Mouse (Mus musculus): ENCODE results near the gene Gucy2e. TPM values are rescaled to one million over a fixed set of nuclear protein-coding genes. Genes with fewer than 3 reads are reported as not detected.

Gucy2e gene
- total RNA-seq (2022), result not detected

GRCm38 (mm10) chr11:69236926-69237260 is at the start of gene Gucy2e:
Gene Gucy2e, minus strand, starts transcription at chr11:69237036.
- DNase-seq (ENCODE audit: low spot score in 2 of 2), result no peak

- DNase-seq (ENCODE audit: low spot score in 2 of 2), result no peak
Measured at GRCm38 (mm10) chr11:69277267-69277666, 40.4 kb upstream of the Gucy2e start.

DNA sequence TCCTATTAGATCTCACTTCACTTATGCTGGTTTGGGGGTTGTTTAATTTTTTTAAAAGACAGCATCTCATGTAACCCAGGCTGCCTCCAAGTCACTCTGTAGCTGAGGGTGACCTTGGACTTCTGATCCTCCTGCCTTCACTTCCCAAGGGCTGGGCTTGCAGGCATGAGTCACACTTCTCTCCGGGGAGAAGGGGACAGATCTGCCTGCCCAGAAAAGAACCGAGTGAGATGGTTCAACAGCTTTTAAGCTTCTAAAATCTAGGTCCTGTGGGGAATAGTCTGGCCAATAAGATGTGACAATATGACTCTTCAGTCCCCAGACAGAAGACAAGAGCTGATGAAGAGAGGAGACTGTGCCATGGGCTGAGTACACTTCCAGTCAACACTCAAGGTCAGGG is 39.2 kb upstream of the Gucy2e start:
- DNase-seq (ENCODE audit: low spot score in 2 of 2), result no peak

DNA sequence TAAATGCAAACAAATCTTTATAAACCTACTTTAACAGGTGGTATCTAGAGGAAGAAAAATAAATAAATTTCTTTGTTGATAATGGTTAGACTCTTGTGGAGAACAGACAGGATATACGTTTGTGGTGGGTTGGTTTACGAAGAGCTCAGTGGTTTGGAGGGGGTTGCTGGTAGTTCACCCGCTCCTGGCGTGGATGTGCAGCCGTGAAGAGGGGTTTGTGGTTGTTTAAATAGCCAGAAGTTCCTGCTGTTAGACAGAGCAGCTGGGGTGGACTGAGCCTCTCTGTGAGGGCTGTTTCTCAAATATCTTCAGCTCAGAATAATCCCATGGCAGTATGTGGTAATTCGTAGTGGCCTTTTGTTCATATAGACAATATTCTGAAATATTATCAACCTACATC is 38.8 kb upstream of the Gucy2e start:
- no peak for DNase-seq (ENCODE audit: low spot score in 2 of 2)

GRCm38 (mm10) chr11:69272122-69272740 is 35.4 kb upstream of the Gucy2e start:
- DNase-seq (ENCODE audit: low spot score in 2 of 2), result peak; percentile 50 to 54

- DNase-seq (ENCODE audit: low spot score in 2 of 2), result peak; percentile 32 to 49
Measured at GRCm38 (mm10) chr11:69269575-69269974, 32.7 kb upstream of the Gucy2e start.

DNA sequence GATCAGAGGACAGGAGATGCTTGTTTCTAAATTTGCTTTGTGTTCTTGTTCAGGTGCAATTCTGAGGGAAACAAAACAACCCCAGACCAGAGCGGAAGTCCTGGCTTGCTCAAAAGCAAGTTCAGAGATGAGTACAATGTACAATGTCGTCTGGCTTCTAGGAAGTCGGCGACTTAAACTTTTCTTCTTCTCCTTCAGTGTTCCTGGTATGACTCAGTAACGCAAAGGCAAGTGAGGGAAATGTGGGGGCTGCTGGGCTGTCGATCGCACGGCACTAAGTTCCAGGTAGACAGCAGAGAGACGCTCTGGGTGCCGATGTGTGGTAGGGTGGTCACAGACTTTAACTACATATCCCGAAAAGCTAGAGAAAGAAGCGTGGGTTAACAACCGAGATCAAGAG is 31.3 kb upstream of the Gucy2e start:
- no peak for DNase-seq (ENCODE audit: low spot score in 2 of 2)

DNA sequence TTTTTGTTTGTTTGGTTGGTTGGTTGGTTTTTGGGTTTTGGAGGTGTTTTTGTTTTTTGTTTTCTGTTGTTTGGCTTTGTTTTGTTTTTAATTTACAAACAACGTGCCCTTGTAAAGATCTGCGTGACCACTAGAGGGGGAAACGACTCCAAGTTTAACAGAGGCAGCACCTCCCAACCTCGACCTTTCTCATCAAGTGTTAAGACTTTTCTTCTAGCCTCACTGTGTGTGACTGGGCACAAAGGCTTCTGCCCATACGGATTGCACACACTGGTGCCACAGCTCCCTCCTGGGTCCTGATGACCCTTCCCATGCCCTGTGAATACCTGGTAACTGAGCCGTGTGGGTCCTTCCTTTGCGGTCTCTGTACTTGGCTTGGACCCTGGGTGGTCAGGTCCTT is 30.5 kb upstream of the Gucy2e start:
- peak in 1 of 2 experiments; percentile 1 for DNase-seq (ENCODE audit: low spot score in 2 of 2)

DNA sequence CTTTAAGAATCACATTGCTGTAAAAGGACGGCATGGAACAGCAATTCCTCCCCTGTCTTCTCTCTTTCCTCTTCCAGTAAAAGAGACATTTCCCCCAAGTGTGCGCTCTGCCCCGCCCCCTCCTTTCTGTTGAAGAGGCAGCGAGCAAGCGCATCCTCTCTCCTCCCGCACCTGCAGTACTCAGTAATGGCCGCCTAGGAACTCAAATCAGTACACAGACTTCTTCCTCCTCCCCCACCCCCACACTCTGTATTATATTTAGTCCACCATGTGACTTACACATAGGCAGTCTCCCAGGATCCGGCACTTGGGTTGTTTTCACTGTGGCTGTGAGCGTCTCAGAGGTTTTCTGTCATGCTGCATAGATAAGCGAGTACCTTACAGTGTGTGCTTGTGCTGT is 29.4 kb upstream of the Gucy2e start:
- peak; percentile 32 to 41 for DNase-seq (ENCODE audit: low spot score in 2 of 2)

DNA sequence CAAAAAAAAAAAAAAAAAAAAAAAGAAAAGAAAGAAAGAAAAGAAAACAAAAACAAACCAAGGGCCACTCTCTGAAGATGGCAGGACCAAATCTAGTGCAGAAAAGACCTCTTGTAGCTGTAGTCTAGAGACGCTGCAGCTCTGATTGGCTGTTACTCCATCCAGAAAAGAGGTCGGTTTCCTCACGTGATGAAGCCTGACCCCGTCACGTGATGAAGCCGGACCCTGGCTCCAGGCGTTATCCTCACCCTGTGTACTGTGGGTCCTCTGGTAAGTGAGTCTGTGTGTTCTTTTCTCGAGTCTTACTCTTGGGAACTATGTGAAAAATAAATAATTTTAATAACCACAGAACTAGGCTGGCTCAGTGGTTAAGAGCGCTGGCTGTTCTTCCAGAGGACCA is 28.6 kb upstream of the Gucy2e start:
- DNase-seq (ENCODE audit: low spot score in 2 of 2), result no peak

DNA sequence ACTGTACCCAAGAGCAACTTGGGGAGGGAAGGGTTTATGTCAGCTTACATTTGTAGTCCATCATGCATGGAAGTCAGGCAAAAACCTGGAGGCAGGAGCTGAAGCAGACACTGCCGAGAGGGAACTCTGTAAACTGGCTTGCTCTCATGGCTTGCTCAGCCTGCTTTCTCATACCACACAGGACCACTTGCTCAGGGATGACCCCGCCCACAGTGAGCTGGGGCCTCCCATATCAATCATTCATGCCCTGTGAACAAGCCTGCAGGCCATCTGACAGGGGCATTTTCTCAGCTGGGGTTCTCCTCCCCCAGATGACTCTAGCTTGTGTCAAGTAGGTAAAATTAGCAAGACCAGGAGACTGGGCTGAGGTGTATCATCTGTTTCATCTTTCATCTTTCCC is 27.4 kb upstream of the Gucy2e start:
- DNase-seq (ENCODE audit: low spot score in 2 of 2), result no peak

DNA sequence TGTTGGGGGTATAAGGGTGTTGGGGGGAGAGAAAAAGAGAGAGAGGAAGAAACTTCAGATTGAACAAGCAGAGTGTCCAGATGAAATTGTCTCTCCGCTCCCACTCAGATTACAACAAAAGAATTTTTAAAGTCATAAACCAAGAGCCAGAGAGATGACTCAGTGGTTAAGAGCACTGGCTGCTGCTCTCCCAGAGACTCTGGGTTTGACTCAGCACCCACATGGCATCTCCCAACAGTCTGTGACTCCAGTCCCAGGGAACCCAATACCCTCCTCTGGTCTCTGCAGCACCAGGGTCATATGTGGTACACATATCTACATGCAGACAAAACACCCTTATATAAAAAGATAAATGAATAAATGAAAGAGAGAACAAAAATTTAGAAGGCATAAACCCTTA is 23.3 kb upstream of the Gucy2e start:
- no peak for DNase-seq (ENCODE audit: low spot score in 2 of 2)

DNA sequence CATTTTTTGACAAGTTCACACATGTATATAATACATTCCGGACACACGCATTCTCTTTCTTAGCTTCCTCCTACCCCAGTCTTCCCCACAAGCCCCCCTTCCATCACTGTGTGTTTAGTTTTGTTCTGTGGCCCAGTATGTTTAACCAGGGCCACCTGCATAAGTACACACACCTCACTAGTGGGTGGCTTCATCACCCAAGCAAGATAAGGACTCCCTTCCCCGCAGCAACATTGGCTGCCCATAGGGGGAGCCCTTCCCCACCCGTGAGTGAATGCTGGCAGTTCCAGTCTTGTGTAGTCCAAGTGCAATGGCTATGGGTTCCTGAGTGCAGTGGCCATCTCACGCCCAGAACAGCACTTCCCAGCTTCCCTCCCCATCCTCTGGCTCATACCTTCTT is 21.5 kb upstream of the Gucy2e start:
- no peak for DNase-seq (ENCODE audit: low spot score in 2 of 2)

DNA sequence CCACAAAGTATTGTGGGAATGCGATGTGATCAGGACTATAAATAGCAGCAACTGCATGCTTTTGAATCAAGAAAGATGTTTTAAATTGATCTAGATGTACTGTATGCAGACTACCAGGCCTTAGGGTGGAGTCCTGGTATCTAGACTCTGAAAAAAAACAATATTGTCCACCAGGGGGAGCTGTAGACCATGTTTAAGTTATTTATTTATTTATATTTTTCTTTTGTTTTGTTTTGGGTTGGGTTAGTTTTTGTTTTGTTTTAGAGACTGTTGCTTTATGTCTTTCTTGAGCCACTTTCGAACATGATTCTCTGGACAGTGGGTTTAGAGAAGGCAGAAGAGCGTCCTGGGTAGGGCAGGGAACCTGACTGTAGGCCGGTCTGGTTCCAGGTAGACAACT is 21.0 kb upstream of the Gucy2e start:
- no peak for DNase-seq (ENCODE audit: low spot score in 2 of 2)

GRCm38 (mm10) chr11:69257072-69257471 is 20.2 kb upstream of the Gucy2e start:
- DNase-seq (ENCODE audit: low spot score in 2 of 2), result no peak

DNA sequence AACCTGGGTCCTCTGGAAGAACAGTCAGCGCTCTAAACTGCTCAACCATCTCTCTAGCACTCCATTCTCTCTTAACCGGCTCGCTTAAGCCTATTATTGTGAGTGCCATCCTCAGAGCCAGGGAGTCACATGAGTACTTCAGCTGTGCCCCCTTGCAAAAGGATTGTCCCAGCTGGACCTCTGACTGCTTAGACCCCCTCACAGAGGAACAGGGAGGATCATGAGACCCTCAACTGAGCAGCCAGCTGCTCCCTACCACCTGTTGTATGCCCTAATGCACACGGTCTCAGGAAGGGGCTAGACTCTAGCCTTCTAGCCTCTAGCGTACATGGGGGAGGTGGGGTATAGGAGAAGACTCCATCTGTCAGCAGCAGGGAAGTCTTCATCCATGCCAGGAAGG is 18.0 kb upstream of the Gucy2e start:
- DNase-seq (ENCODE audit: low spot score in 2 of 2), result no peak

GRCm38 (mm10) chr11:69253131-69253530 is 16.3 kb upstream of the Gucy2e start:
- DNase-seq (ENCODE audit: low spot score in 2 of 2), result no peak

DNA sequence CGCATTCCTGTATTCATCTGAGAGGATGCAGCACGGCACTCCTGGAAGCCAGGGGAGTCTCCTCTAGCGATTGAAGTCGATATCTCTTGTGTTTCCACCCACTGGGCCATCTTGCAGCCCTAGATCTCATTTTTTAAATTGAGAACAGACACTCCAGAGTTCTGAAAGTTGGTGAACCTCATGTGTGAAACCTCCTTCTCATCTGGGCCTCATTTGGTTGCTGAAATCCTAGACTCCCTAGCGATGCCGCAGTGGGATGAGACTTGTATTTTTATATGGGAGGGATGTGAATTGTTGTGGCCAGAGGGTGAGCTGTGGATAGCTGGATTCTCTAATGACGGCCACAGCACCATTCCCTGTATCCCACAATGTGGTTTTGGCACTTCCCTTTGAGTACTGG is 15.1 kb upstream of the Gucy2e start:
- DNase-seq (ENCODE audit: low spot score in 2 of 2), result no peak

GRCm38 (mm10) chr11:69251135-69251842 is 14.5 kb upstream of the Gucy2e start:
- no peak for DNase-seq (ENCODE audit: low spot score in 2 of 2)

DNA sequence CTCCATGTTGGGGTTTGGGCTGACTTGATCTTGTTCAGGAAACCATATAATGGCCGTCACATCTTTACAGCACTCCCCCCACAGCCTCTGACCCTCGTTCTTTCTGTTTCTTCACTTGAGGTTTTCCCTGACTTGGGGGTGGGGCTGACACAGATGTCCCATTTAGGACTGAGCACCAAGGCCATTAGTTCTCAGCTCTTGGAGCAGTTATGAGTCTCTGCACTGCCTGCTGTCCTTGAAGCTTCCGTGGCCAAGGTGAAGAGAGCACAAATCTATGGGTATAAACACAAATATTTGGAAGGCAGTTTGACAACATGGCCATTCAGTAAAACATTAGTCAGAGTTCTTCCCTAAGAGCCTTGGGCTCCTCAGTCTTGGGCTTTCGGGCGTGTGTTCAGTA is 13.3 kb upstream of the Gucy2e start:
- DNase-seq (ENCODE audit: low spot score in 2 of 2), result no peak

DNA sequence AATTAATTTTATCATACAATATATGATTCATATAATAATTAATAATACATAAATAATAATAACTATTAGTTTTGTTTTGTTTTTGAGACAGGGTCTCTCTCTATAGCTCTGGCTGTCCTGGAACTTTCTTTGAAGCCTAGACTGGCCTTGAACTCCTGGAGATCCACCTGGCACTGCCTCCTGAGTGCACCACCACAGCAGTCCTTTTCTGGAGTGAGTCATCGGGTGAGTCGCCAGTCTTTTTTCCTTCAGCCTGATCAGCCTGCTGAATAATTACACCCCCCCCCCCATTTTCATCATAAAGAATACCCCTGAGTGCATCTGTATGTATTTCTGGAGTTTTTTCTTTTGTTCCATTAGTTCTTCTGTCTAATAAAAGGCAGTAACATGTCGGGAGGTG is 12.3 kb upstream of the Gucy2e start:
- DNase-seq (ENCODE audit: low spot score in 2 of 2), result no peak

- DNase-seq (ENCODE audit: low spot score in 2 of 2), result no peak
Measured at GRCm38 (mm10) chr11:69245643-69246042, 8.8 kb upstream of the Gucy2e start.

DNA sequence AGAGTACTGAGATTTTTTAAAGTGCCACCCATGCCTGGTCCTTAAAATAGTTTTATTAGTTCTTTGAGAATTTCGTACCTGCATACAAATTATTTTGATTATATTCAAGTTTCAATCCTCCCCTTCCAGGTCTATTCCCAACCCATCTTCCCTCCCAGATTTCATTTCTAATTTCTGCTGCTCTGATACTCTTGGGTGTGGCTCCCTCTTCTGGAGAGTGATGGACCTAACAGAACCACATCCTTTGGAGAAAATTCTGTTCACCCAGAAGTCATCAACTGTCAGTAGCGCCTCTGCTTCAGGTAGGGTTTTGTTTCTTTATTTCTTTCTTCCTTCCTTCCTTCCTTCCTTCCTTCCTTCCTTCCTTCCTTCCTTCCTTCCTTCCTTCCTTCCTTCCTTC is 8.1 kb upstream of the Gucy2e start:
- DNase-seq (ENCODE audit: low spot score in 2 of 2), result no peak
